Comparison of ENCODE assay signal across 22 mouse cellular contexts in genomic region chr5:33517625-33518024, GRCm38 (mm10).
DNase-seq lines count a peak whose midpoint lies in the region; ATAC-seq and TF ChIP-seq lines count a peak whose summit lies in the region.
"Had no signal": no experiment of that assay in that cellular context is flagged by ENCODE, and none has a peak within 500 bp of the region (broad histone marks: within the 10 kb centered on the region; RNA-seq: fewer than 3 reads in every experiment).

No protein-coding gene starts in this region.

- no peak overlapping the region for H3K4me3 ChIP-seq in heart, postnatal 0 days (ENCODE audit: low read depth, low read length)
- no peak overlapping the region for H3K4me3 ChIP-seq in heart, embryonic 10.5 days
- no peak overlapping the region for H3K4me3 ChIP-seq in liver, embryonic 14.5 days (ENCODE audit: insufficient read depth in 1 of 2, low read depth in 2 of 2, low read length in 2 of 2)
- no peak overlapping the region for H3K4me3 ChIP-seq in liver, postnatal 0 days (ENCODE audit: low read depth, low read length)
- 0 out of 2 replicates have a peak overlapping the region, but pooled peaks have one; percentile 3 for H3K4me3 ChIP-seq in E14TG2a.4 (replicated peaks; ENCODE audit: low read length)
- no peak overlapping the region for H3K4me3 ChIP-seq in cerebellum, adult 2 months (replicated peaks; ENCODE audit: insufficient read depth, low read depth, low read length)
- H3K4me3 ChIP-seq: embryonic facial prominence, embryonic 13.5 days; midbrain, embryonic 10.5 days; neural tube, embryonic 12.5 days had no signal

- no peak for TF ChIP-seq POLR2A in cerebellum, adult 2 months (IDR thresholded peaks at IDR 0.05; ENCODE audit: borderline replicate concordance, insufficient read depth, low read length)

- no peak for DNase-seq in heart, postnatal 0 days (ENCODE audit: low spot score)
- DNase-seq in heart, embryonic 10.5 days (ENCODE audit: low spot score): no peak
- DNase-seq in liver, embryonic 14.5 days (ENCODE audit: low read depth in 3 of 3, low spot score in 3 of 3): no peak
- DNase-seq in liver, postnatal 0 days: no peak
- DNase-seq in ZHBTc4 (ENCODE audit: low read depth, low spot score): peak; percentile 71
- DNase-seq in frontal cortex, postnatal 10 days (ENCODE audit: low spot score in 2 of 2): no peak
- DNase-seq in cerebellum, adult 2 months: no peak
- DNase-seq: B cell, adult 2 months; cerebellum, adult 11 months; cerebellum, postnatal 14 days; gastrocnemius, postnatal 36 days; heart, postnatal 10 days; liver; lung, adult 18-20 months had no signal

- H3K4me2 ChIP-seq in heart, postnatal 0 days (ENCODE audit: low read depth, low read length): no peak overlapping the region
- no peak overlapping the region for H3K4me2 ChIP-seq in liver, embryonic 14.5 days (ENCODE audit: low read depth)
- H3K4me2 ChIP-seq in liver, postnatal 0 days (ENCODE audit: low read depth, low read length): no peak overlapping the region
- H3K4me2 ChIP-seq: embryonic facial prominence, embryonic 13.5 days; neural tube, embryonic 12.5 days had no signal

- H3K27me3 ChIP-seq in heart, postnatal 0 days (ENCODE audit: control insufficient read depth, insufficient read depth, low read length): no peaks in the 10 kb centered on the region
- peaks cover 40% of the 10 kb centered on the region for H3K27me3 ChIP-seq in heart, embryonic 10.5 days (ENCODE audit: insufficient read depth, poor library complexity, severe bottlenecking)
- H3K27me3 ChIP-seq in liver, embryonic 14.5 days (ENCODE audit: control insufficient read depth, insufficient read depth, low read length): no peaks in the 10 kb centered on the region
- H3K27me3 ChIP-seq in liver, postnatal 0 days (ENCODE audit: insufficient read depth, low read length): no peaks in the 10 kb centered on the region
- no peaks in the 10 kb centered on the region for H3K27me3 ChIP-seq in E14TG2a.4 (ENCODE audit: insufficient read depth, low read length)
- no peaks in the 10 kb centered on the region for H3K27me3 ChIP-seq in cerebellum, adult 2 months (ENCODE audit: control insufficient read depth, insufficient read depth, low read length)

- WGBS in heart, postnatal 0 days: 65% methylated on average over 8 of the region's 8 CpGs
- 68% methylated on average over 8 of the region's 8 CpGs for WGBS in heart, embryonic 10.5 days
- 52% methylated on average over 8 of the region's 8 CpGs for WGBS in liver, embryonic 14.5 days (ENCODE audit: insufficient replicate concordance)
- WGBS in liver, postnatal 0 days (ENCODE audit: insufficient replicate concordance): 56% methylated on average over 8 of the region's 8 CpGs
- WGBS in cerebellum, adult 2 months: 70% methylated on average over 8 of the region's 8 CpGs

- no peak overlapping the region for H3K27ac ChIP-seq in heart, postnatal 0 days (ENCODE audit: low read depth)
- H3K27ac ChIP-seq in heart, embryonic 10.5 days: no peak overlapping the region
- H3K27ac ChIP-seq in liver, embryonic 14.5 days: no peak overlapping the region
- no peak overlapping the region for H3K27ac ChIP-seq in liver, postnatal 0 days (ENCODE audit: low read depth)
- no peak overlapping the region for H3K27ac ChIP-seq in cerebellum, adult 2 months (ENCODE audit: insufficient read depth, low read length)
- H3K27ac ChIP-seq: embryonic facial prominence, embryonic 13.5 days; macrophage; neural tube, embryonic 12.5 days had no signal

- no peak for TF ChIP-seq EP300 in heart, postnatal 0 days (IDR thresholded peaks at IDR 0.05; ENCODE audit: low read depth)
- TF ChIP-seq EP300 in liver, embryonic 14.5 days (IDR thresholded peaks at IDR 0.05; ENCODE audit: low read depth): no peak
- TF ChIP-seq EP300 in liver, postnatal 0 days (IDR thresholded peaks at IDR 0.05; ENCODE audit: low read depth): no peak

- H3K4me1 ChIP-seq in heart, postnatal 0 days (ENCODE audit: control insufficient read depth, insufficient read depth): no peaks in the 10 kb centered on the region
- peaks cover 9% of the 10 kb centered on the region for H3K4me1 ChIP-seq in heart, embryonic 10.5 days
- H3K4me1 ChIP-seq in liver, embryonic 14.5 days (replicated peaks; ENCODE audit: control insufficient read depth in 2 of 2, insufficient read depth in 2 of 2, low read length in 1 of 2): no peaks in the 10 kb centered on the region
- H3K4me1 ChIP-seq in liver, postnatal 0 days (ENCODE audit: insufficient read depth): no peaks in the 10 kb centered on the region
- peaks cover 96% of the 10 kb centered on the region for H3K4me1 ChIP-seq in E14TG2a.4 (replicated peaks; ENCODE audit: low read depth, low read length)
- H3K4me1 ChIP-seq in cerebellum, adult 2 months (ENCODE audit: control insufficient read depth, insufficient read depth, low read length): peaks cover 3% of the 10 kb centered on the region; the same call in 1 of the 2 replicates

- no peaks in the 10 kb centered on the region for H3K9me3 ChIP-seq in heart, postnatal 0 days (replicated peaks; ENCODE audit: control insufficient read depth, low read length)
- no peaks in the 10 kb centered on the region for H3K9me3 ChIP-seq in heart, embryonic 10.5 days
- no peaks in the 10 kb centered on the region for H3K9me3 ChIP-seq in liver, embryonic 14.5 days (ENCODE audit: control insufficient read depth, low read length)
- H3K9me3 ChIP-seq in liver, postnatal 0 days (ENCODE audit: low read length): no peaks in the 10 kb centered on the region
- H3K9me3 ChIP-seq in E14TG2a.4 (ENCODE audit: low read length): no peaks in the 10 kb centered on the region
- H3K9me3 ChIP-seq: embryonic facial prominence, embryonic 13.5 days; midbrain, embryonic 10.5 days; neural tube, embryonic 12.5 days had no signal

- no peak overlapping the region for H3K9ac ChIP-seq in heart, postnatal 0 days (replicated peaks; ENCODE audit: low read depth, low read length)
- no peak overlapping the region for H3K9ac ChIP-seq in liver, embryonic 14.5 days (replicated peaks)
- no peak overlapping the region for H3K9ac ChIP-seq in liver, postnatal 0 days (replicated peaks)
- H3K9ac ChIP-seq: embryonic facial prominence, embryonic 13.5 days; neural tube, embryonic 12.5 days had no signal

- no peak for ATAC-seq in heart, postnatal 0 days (ENCODE audit: insufficient read depth, low read depth)
- no peak for ATAC-seq in liver, embryonic 14.5 days (ENCODE audit: insufficient read depth)
- ATAC-seq in liver, postnatal 0 days: no peak
- ATAC-seq: activated CD4-positive, CD25-positive, alpha-beta regulatory T cell, adult 4 months; forebrain, embryonic 16.5 days; inflammation-experienced regulatory T-cells, adult 6 months had no signal

- peak; percentile 14; the same call in 1 of the 2 replicates for TF ChIP-seq CTCF in heart, postnatal 0 days (IDR thresholded peaks at IDR 0.05; ENCODE audit: low read depth)
- peak; percentile 25; the same call in 1 of the 2 replicates for TF ChIP-seq CTCF in liver, embryonic 14.5 days (IDR thresholded peaks at IDR 0.05; ENCODE audit: low read depth)
- TF ChIP-seq CTCF in liver, postnatal 0 days (IDR thresholded peaks at IDR 0.05; ENCODE audit: low read depth): no peak
- peak; percentile 35; the same call in 1 of the 2 replicates for TF ChIP-seq CTCF in E14TG2a.4 (conservative IDR thresholded peaks at IDR 0.05; ENCODE audit: low read length)
- no peak for TF ChIP-seq CTCF in cerebellum, adult 2 months (IDR thresholded peaks at IDR 0.05; ENCODE audit: borderline replicate concordance, insufficient read depth, low read depth, low read length)

- no peaks in the 10 kb centered on the region for H3K36me3 ChIP-seq in heart, postnatal 0 days (replicated peaks; ENCODE audit: control insufficient read depth, insufficient read depth, low read length)
- H3K36me3 ChIP-seq in heart, embryonic 10.5 days: no peaks in the 10 kb centered on the region
- H3K36me3 ChIP-seq in liver, embryonic 14.5 days (replicated peaks; ENCODE audit: control insufficient read depth, insufficient read depth, low read depth): no peaks in the 10 kb centered on the region
- H3K36me3 ChIP-seq in liver, postnatal 0 days (replicated peaks; ENCODE audit: insufficient read depth, low read length): no peaks in the 10 kb centered on the region
- H3K36me3 ChIP-seq in E14TG2a.4 (ENCODE audit: insufficient read depth, low read length): peaks cover 98% of the 10 kb centered on the region
- H3K36me3 ChIP-seq: embryonic facial prominence, embryonic 13.5 days; midbrain, embryonic 10.5 days; neural tube, embryonic 12.5 days had no signal

Comparison
In these comparisons a context has a peak if more than half of its experiments do, and no peak if none do; other contexts are left out.
1. CTCF ChIP-seq: peak in heart, postnatal 0 days (single experiment), liver, embryonic 14.5 days (single experiment) and E14TG2a.4 (single experiment); none in liver, postnatal 0 days (single experiment) and cerebellum, adult 2 months (single experiment).